18 mouse cellular contexts compared by ENCODE assay signal in the genomic region with DNA sequence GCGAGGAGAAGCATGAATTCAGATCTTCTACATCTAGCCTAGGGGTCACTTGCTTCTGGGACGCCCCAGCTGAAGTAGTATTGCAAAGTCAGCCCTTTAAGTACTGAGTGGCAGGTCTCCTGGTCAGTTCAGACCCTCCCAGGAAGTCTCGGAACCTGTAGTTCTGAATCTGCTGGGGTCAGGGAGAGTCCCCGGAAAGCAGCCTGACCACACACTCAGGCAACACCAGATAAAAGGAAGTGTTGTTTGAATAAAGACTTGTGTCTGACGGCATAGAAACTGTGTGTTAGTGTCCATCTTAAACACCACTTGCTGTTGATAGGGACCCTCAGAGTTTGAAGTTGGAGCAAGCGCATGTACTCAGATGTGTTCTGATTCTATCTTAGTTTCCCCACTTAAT. TPM values are rescaled to one million over a fixed set of nuclear protein-coding genes. Genes with fewer than 3 reads are reported as not detected.
"Had no signal": no experiment of that assay in that cellular context is flagged by ENCODE, and none has a peak within 500 bp of the region (broad histone marks: within the 10 kb centered on the region; RNA-seq: fewer than 3 reads in every experiment).

No protein-coding gene starts in this region.

- H3K4me3 ChIP-seq: liver, embryonic 12.5 days; midbrain, embryonic 10.5 days; midbrain, embryonic 12.5 days; myocyte; neural tube, embryonic 13.5 days; neural tube, embryonic 15.5 days had no signal

- H3K9ac ChIP-seq: liver, embryonic 12.5 days; liver, embryonic 14.5 days; midbrain, embryonic 12.5 days; neural tube, embryonic 13.5 days; neural tube, embryonic 15.5 days had no signal

- H3K9me3 ChIP-seq: liver, embryonic 12.5 days; midbrain, embryonic 10.5 days; midbrain, embryonic 12.5 days; neural tube, embryonic 13.5 days; neural tube, embryonic 15.5 days had no signal

- DNase-seq: midbrain, embryonic 14.5 days; retina, postnatal 1 day; right cerebral cortex, adult 18-20 months; right cerebral cortex, postnatal 25 days; right cerebral cortex, postnatal 4 days; spleen, adult 18-20 months; thymus, adult 18-20 months; thymus, postnatal 14 days; thymus, postnatal 36 days had no signal

- H3K27me3 ChIP-seq: liver, embryonic 12.5 days; midbrain, embryonic 12.5 days; neural tube, embryonic 13.5 days; neural tube, embryonic 15.5 days had no signal

- H3K4me1 ChIP-seq: liver, embryonic 12.5 days; midbrain, embryonic 12.5 days had no signal

- ATAC-seq: liver, embryonic 12.5 days; midbrain, embryonic 16.5 days had no signal

- H3K36me3 ChIP-seq: liver, embryonic 12.5 days; midbrain, embryonic 10.5 days; midbrain, embryonic 12.5 days; neural tube, embryonic 13.5 days; neural tube, embryonic 15.5 days had no signal

- H3K27ac ChIP-seq: liver, embryonic 12.5 days; liver, embryonic 14.5 days; midbrain, embryonic 10.5 days; midbrain, embryonic 12.5 days; neural tube, embryonic 13.5 days; neural tube, embryonic 15.5 days had no signal

- H3K4me2 ChIP-seq: liver, embryonic 12.5 days; midbrain, embryonic 12.5 days; neural tube, embryonic 13.5 days; neural tube, embryonic 15.5 days had no signal

RNA-seq across cellular contexts. Expression of a gene that starts 39.2 kb away (rescaled TPM):
- polyA plus RNA-seq: liver, adult 2 months had no signal
